Mouse (Mus musculus) heart, adult 9 months (tissue): ENCODE results near the gene Gabbr1.

Experiments
- DNase-seq, 2 experiments: peaks; one replicate each; pipeline ENCODE4 v3.0.0; 2022; ENCODE audit warnings: low spot score in 2 of 2

Gene Gabbr1

DNA sequence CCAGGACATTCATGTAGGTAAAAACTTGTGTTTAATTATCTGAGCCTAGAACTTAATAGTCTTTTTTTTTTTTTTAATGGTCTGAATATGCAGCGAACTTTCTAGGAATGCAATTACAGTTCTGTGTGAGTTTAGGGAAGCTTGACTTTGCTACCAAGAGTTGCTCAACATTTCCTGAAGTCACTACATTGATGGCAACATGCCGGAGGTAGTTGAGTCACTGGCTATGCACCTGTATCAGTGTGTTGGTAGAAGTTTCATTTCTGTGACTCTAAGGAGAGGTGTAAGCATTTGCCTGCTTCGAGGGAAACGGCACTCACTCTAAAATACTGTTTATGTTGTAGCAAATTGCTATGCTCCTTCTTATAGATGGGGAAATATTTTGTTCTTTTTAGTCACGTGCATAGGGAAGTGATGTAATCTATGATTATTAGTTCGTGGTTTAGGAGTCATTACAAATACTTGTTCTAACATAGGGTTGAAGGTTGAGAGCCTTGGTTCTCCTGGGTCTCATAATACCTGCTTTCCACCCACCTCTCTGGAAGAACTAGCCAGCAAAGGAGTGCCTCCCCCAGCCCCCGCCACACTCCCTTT, 1.0 kb upstream of the Gabbr1 start:
- DNase-seq = no peak

DNA sequence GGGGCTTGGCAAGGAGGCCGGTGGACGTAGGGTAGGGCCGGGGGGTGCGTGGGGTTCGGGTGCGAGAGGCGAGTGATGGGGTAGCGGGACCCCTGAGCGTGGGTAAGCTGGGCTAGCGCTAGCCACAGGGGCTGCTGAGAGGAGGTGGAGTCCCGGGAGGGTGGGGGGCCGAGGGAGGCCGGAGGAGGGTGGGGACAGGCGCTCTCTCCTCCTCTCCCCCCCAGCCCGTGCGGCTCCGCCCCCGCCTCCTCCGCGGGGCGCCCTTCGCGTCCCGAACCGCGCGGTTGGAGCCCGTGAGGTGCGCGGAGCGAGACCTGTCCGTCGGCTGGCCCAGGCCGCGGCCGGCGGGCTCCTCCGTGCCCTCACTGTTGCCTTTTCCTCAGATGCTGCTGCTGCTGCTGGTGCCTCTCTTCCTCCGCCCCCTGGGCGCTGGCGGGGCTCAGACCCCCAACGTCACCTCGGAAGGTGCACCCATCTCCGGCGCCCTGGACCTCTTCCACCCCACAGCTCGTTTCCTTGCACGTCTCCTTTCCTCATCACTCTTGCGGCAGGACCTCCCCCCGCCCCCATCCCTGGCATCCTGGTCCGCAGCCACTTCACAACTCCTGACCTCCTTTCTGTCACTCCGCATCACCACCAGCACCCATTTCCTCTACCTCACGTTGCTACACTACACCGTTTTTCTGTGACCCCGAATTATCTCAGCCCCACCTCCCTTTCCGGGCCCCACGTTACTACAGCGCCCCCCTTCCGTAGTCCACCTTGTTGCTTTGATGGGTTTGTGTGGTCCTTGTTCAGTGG, 746 bp downstream of the Gabbr1 start:
- peak in 1 of 2 experiments; percentile 50 for DNase-seq

DNA sequence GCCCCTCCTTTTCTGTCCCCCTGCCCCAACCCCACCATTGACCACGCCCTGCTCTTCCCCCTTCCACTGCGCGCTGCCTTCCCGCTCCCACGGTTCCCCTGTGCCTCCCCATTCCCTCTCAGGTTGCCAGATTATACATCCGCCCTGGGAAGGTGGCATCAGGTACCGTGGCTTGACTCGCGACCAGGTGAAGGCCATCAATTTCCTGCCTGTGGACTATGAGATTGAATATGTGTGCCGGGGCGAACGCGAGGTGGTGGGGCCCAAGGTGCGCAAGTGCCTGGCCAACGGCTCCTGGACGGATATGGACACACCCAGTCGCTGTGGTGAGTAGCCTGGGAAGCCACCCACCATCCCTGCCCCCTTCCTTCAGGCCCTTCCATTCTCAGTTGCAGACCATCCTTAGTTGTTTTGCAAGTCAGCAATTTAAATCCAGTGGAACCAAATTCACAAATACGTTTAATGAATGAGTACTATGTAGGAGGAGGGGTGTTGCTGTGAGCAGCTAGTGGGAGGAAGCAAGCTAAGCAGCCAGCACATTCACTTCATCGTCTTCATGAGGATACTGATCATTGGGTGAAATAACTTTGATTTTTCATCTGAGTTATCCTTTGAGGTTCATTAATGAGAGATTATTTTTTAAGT, 1.7 kb downstream of the Gabbr1 start:
- no peak for DNase-seq

DNA sequence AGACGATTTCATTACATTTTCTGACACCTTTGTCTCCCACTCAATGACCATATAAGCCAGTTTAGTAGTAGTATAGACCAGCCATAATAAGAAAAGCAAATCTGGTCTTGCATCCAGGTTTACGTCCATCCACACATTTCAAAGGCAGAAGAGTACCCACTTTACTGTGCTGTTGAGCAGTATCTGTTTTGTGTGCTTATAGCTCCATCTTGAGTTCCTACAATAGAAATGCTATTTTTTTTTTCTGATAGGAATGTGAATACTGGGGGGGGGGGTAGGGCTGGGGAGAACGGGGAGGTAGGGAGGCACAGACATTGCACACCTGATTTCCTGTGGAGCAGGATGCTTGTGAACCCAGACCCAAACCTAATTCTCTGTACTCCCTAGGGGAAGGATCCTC, 2.2 kb downstream of the Gabbr1 start:
- no peak for DNase-seq

DNA sequence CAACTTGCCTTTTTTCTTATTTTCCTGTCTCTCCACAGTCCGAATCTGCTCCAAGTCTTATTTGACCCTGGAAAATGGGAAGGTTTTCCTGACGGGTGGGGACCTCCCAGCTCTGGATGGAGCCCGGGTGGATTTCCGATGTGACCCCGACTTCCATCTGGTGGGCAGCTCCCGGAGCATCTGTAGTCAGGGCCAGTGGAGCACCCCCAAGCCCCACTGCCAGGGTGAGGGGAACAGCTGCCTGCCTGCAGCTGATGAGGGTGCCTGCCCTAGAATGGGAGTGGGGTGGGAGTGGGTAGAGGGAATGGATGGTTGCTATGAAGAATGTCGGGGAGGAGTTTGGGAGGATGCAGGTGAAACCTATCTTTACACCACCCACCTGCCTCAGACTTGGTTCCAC, 2.6 kb downstream of the Gabbr1 start:
- DNase-seq = peak in 1 of 2 experiments; percentile 12

DNA sequence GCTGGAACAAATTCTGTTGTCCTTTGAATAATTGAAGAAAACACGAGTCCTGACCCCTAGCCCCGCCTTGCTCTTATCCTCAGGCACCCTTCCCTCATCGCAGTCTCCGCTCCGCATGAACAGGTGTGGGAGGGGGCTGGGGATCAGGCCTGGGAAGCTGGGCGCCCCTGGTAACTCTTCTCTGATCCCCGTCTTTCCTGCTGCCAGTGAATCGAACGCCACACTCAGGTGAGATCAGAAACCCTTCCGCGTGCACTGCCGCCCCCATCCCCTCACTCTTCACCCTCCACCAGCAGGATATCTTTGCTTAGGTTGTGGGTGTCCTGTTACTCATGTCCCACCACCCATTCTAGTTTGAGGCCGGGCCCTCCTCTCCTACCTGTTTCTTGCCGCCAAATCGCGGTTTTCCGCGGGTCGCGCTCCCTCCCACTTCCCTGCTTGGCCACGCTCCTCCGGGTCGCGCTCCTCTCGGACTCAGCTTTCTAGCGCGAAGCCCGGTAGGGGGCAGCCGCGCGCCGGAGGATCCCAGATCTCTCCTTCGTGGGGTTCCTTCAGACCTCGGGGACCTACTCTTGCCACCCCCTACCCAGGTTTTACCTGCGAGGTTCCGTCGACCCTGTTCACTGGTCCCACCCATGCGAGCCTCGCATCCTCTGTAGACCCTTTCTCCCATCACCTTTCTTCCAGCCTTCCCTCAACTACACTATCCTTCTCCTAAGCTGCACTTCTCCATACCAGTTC, 4.0 kb downstream of the Gabbr1 start:
- peak; percentile 34 to 58 for DNase-seq

DNA sequence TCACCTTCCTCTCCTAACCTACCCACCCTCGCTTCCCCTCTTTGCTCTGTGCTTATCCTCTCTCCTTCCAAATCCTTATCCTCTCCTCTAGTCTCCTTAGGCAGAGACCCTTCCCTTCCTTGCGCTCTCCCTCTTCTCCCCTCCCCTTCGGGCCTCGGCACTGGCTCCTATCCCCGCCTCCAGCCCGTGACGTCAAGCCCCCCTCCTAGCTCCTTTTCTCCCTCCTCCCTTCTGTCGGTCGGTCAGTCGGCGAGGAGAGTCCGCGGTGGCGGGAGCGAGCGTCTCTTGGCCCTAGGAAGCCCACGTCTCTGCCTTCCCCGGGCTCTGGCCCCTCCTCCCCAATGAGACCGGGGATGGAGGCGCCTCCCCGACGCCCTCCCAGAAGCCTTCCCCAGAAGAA, 4.6 kb downstream of the Gabbr1 start:
- peak; percentile 76 to 77 for DNase-seq

DNA sequence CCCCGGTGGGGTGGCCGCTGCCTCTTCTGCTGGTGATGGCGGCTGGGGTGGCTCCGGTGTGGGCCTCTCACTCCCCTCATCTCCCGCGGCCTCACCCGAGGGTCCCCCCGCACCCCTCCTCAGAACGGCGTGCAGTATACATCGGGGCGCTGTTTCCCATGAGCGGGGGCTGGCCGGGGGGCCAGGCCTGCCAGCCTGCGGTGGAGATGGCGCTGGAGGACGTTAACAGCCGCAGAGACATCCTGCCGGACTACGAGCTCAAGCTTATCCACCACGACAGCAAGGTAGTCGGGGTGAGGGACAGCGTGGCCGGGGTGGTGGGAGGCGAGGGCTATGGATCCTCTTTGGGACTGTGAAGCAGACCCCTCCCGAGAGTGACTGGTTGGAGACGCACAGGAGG, 5.1 kb downstream of the Gabbr1 start:
- DNase-seq = no peak

DNA sequence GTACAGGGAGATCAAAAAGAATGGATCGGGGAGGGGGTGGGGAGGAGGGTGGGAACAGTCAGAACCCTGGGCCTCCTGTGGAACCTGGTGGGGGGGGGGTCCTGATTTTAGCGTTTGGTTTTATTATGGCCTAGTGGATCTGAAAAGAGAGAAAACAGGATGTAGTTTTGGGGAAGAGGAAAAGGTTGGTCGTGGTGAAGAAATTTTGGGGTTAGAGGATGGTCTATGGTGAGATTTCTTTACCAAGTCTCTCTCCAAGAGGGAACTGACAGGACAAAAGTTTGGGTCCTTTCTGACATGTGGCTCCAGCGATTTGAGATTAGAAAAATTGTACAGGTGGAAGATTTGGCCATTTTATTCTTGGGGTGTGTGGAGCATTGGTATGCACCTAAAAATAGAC, 6.0 kb downstream of the Gabbr1 start:
- DNase-seq = no peak

DNA sequence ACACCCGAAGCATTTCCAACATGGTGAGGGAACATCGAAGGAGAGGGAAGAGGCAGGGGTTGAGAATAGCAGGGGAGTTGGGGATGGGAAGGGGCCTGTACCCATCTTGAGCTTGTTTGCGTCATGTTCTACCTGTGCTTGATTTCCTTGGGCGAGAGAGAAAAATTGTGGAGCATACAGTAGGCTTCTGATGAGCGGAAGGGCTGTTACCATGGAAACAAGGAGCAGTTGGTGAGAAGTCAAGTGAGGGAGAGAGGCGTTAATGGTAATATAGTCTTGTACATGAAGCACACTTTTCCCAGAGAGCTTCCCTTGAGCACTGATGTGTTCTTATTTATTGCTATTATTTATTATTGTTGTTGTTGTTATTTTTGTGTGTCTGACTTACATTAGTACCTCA, 11.2 kb downstream of the Gabbr1 start:
- no peak for DNase-seq

DNA sequence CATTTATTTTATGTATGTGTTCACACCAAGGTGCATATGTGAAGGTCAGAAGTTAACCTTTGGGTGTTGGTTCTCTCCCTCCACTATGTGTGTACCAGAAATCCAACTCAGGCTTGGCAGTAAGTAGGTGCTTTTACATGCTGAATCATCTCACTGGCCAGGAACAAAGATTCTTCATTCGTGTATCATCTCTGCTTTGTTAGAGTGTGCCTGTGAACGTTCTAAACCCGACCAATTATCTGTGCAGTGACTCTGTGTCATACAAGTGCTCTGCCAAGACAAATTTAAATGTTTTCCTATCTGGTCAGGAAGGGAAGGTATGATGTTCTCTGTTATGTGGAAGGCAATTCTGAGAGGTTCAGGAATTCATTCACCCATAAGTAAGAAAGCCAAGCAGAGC, 15.7 kb downstream of the Gabbr1 start:
- DNase-seq = no peak

DNA sequence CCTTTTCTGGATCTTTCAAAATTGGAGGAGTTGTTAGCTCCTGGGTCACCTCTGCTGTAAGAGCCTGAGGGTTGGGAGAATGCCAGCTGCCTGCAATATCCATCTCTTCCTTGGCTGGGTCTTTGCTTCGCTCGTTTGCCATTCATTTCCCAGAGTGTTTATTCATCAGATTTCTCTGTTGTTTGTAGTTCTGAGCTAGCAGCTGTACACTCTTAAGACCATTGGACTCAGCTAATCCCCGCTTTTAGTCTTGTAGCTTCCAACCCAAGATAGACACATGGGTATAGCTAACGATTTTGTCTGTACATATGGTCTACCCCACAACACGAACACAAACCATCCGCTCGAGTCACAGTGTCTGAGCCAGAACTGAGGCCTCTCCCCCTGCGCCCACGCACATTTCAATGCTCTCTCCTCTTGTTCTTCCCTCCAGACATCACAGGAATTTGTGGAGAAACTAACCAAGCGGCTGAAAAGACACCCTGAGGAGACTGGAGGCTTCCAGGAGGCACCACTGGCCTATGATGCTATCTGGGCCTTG, 16.4 kb downstream of the Gabbr1 start:
- DNase-seq = no peak

DNA sequence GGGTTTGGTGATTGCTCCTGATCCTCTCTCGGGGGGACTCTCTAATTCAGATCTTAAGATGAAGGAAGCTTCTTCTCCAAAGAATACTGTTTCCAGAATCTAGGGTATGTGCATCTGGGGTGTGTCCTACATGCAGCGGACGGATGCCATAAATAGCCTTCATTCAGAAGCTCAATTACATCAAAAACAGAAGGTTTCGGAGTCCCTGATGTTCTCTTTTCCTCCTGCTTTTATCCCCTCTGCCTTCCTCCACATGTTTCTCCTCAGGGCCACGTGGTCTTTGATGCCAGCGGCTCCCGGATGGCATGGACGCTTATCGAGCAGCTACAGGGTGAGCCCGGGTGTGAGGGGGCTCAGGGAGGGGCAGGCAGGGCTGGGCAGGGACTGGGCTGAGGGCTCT, 17.3 kb downstream of the Gabbr1 start:
- DNase-seq = no peak

DNA sequence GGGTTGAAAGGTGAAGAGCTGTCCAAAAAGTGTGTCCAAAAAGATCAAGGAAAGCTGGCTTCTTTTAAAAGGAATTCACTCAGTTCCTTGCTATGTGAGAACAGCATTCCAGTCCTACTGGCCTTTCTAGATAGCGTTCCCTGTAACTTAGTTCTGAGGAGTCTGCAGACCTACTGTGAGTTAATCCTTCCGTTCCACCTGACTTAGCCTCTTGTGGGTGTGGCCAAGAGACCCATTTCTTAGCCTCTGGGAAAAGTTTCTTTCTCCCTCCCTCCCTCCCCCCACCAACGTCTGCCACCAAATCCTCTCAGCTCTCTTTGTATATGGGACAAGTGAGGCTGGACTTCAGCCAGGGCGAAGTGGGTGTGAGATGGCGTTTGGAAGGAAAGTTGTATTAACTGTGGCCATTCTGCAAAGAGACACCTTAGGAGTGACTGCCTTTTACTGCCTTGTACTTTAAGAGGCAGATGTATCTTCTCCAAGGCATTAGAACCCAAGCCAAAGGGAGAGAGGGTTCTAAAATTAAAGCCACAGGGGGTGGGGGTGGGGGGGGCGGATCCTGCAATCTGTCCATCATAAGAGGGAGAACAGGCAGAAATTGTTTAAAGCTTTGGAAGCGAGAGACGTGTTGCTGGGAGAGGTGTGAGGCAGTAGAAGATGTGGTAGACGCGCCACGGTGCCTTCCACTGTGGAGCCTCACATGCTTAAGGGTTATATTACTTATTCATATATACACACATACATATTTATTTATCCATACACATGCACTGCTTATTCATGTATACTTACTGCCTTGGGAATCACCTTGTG, 18.1 kb downstream of the Gabbr1 start:
- no peak for DNase-seq

DNA sequence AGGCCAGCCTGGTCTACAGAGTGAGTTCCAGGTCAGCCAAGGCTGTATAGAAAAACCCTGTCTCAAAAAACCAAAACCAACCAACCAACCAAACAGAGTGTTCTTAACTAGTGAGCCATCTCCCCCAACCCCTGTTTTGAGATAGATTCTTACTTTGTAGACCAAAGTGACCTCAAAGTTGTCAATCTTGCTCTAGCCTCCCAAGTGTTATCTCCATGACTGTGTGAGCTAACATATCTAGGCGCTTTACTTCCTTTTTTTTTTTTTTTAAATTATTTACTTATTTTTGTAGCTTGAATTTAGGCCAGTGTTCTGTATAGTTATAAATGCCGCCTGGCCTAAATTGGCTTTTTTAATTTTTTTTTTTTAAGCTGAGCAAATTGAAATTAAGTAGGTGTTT, 20.2 kb downstream of the Gabbr1 start:
- DNase-seq = no peak

DNA sequence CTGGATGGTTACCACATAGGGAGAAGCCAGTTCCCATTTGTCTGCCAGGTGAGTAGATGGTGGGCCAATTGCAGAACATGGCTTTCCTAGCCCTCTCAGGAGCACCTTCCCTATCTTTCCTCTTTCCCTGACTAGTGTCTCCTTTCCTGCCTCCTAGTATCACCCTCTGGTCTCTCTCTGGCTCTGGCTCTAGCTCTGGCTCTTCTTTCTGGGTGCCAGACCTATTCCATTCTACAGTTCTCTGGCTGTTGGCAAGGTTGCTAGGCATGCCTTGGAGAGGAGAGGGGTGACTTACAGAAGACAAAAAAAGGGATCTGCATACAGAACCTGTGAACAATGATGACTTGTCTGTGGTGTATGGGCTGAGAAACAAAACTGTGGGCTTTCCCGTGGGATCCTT, 22.1 kb downstream of the Gabbr1 start:
- no peak for DNase-seq

DNA sequence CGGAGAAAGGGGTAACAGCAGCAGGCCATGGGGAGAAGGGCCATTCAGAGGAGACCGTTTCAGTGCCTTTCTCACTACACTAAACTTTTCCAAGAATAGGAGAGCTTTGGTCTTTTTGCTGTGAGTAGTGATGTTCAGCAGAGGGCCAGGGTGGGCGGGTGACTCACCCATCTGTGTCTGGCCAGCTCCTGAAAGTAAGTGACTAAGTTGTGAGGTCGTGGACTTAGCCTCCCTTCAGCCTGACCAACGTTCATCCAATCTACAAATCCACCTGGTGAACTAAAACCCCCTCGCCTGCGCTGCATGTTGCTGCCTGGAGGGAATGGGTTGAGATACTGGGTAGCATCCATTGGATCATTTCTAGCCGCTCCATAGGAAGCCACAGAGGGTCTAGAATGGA, 24.4 kb downstream of the Gabbr1 start:
- DNase-seq = no peak

DNA sequence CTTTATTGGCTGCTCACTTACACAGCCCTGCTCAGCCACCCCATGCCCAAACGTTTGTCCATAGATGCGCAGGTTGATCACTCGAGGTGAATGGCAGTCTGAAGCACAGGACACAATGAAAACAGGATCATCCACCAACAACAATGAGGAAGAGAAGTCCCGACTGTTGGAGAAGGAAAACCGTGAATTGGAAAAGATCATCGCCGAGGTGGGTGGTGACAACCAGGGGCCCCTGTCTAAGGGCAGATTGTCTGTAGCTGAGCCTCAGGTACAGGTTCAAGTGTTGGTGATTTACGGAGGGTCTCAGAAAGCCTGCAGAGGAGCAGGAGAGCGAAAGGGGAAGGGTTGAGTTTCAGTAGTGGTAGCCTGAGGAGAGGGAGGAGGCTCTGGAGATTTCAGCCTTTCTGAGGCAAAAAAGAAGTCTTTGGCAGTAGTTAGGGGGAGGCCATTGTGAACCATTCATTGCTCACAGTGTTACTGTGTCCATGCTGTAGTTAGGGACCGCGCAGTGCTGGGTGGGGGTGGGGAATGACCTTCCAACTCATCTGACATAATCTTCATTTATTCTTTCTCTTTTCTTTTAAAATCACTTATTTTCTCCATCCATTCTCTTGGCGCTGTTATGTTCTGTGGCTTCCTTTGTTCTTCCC, 26.4 kb downstream of the Gabbr1 start:
- no peak for DNase-seq

DNA sequence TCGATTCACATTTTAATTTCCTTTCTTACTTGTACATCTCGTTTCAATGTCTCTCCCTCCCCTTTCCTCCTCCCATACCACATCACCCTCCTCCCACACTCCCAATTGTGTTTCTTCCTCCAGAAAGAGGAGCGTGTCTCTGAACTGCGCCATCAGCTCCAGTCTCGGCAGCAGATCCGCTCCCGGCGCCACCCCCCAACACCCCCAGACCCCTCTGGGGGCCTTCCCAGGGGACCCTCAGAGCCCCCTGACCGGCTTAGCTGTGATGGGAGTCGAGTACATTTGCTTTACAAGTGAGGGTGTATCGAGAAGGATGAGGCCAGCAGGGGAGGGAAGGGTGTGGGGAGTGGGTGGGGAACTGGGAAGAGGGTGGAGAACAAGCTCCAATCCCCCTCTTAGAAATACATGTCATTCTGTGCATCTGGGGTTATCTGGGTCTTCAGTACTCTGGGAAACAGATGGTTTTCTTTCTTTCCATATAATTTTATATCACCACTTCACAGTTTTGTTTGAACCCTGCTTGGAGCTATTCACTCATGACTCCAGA, 27.0 kb downstream of the Gabbr1 start:
- no peak for DNase-seq

DNA sequence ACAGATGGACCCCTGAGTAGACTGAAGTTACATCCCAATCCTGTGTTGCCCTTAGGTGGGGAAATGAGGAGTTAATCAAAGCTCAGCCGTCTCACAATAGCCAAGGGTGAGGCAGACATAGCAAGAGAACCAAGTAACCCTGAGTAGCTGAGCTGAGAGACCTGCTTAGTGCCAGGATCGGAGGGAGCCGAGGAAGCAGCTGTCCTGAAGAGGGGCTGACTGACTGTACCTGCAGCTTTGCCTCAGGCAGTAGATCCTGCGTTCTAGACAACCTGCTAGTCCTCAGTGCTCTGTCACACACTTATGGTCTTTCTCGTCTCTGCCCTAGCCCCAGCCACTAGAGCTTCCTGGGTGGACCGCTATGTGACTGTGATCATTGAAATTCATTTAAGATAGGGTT, 29.4 kb downstream of the Gabbr1 start:
- DNase-seq = no peak

DNA sequence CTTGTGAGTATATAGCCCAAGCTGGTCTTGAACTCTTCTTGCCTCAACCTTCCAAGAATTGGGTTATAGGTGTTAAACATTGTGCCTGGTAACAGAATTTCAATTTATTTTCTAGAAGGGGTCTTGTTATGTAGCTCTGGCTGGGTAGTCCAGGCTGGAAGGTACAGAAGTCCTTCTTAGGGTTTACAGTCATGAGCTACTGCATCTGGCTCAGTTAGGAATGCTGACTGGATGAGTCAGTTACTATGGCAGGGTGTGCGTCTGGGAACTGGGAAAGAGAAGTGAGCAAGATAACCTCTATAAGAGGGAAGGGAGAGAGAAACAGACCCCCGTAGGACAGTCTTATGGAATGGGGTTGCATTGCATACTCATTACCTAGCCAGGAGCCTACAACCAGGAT, 30.0 kb downstream of the Gabbr1 start:
- no peak for DNase-seq
